Mouse (Mus musculus): ENCODE measurements around the gene Mrpl55. TPM values are rescaled to one million over a fixed set of nuclear protein-coding genes. Genes with fewer than 3 reads are reported as not detected.

Gene Mrpl55
- total and polyA plus RNA-seq, 3 experiments, result 68.5 to 75.5 TPM; not detected in 1

GRCm38 (mm10) chr11:59196230-59196629 lies 6.1 kb upstream of the Mrpl55 start:
- H3K27ac ChIP-seq (ENCODE audit: control insufficient read depth, low read depth, low read length), result no peak overlapping the region

GRCm38 (mm10) chr11:59201216-59202002 lies 877 bp upstream of the Mrpl55 start:
- peak overlapping the region; percentile 69 to 83 for H3K4me3 ChIP-seq (ENCODE audit: control insufficient read depth in 1 of 2, insufficient read depth in 1 of 2, low read depth in 2 of 2, low read length in 2 of 2)
- H3K27ac ChIP-seq (ENCODE audit: control insufficient read depth, low read depth, low read length), result peak overlapping the region; percentile 79
- H3K27me3 ChIP-seq (ENCODE audit: control insufficient read depth in 1 of 2, insufficient read depth in 2 of 2, low read length in 2 of 2), result no peaks in the 10 kb centered on the region
- no peaks in the 10 kb centered on the region for H3K9me3 ChIP-seq (replicated peaks; ENCODE audit: insufficient read depth, low read length)
- peak overlapping the region; percentile 74 for H3K9ac ChIP-seq (ENCODE audit: control insufficient read depth, low read depth, low read length, poor library complexity, severe bottlenecking)
- peaks cover 0 to 7% of the 10 kb centered on the region in 2 experiments; a peak in 3 of 4 replicates for H3K36me3 ChIP-seq (ENCODE audit: control insufficient read depth in 1 of 2, insufficient read depth in 2 of 2, low read length in 2 of 2)
- H3K4me1 ChIP-seq (ENCODE audit: control insufficient read depth in 1 of 2, insufficient read depth in 2 of 2, low read length in 2 of 2), result peaks cover 4% of the 10 kb centered on the region in 2 experiments
- DNase-seq (ENCODE audit: low read depth, low spot score), result peak; percentile 76
- peaks cover 9% of the 10 kb centered on the region; the same call in 1 of the 2 replicates for H3K79me2 ChIP-seq (ENCODE audit: control insufficient read depth, insufficient read depth, low read length, poor library complexity)
- TF ChIP-seq ZKSCAN1 (IDR thresholded peaks at IDR 0.05; ENCODE audit: low read depth, low read length), result no peak
- TF ChIP-seq CHD2 (IDR thresholded peaks at IDR 0.05; ENCODE audit: low read length), result no peak
- no peak for TF ChIP-seq MEF2A (IDR thresholded peaks at IDR 0.05; ENCODE audit: extremely low read depth, insufficient replicate concordance, low read depth, low read length, poor library complexity, severe bottlenecking)
- TF ChIP-seq RAD21 (IDR thresholded peaks at IDR 0.05; ENCODE audit: low read depth, low read length), result no peak
- no peak for TF ChIP-seq RCOR1 (IDR thresholded peaks at IDR 0.05; ENCODE audit: low read depth, low read length)
- 0 out of 2 replicates have a peak, but pooled peaks have one; percentile 43 for TF ChIP-seq MYC (IDR thresholded peaks at IDR 0.05; ENCODE audit: low read depth, low read length)
- no peak for TF ChIP-seq ZC3H11A (IDR thresholded peaks at IDR 0.05; ENCODE audit: low read depth, low read length)
- no peak for TF ChIP-seq SMC3 (IDR thresholded peaks at IDR 0.05; ENCODE audit: low read depth, low read length)
- TF ChIP-seq GABPA (IDR thresholded peaks at IDR 0.05; ENCODE audit: low read depth, low read length), result no peak
- 0 out of 2 replicates have a peak, but pooled peaks have one; percentile 17 for TF ChIP-seq JUND (IDR thresholded peaks at IDR 0.05; ENCODE audit: low read depth, low read length)
- TF ChIP-seq E2F4 (IDR thresholded peaks at IDR 0.05; ENCODE audit: borderline replicate concordance, low read depth, low read length), result no peak
- TF ChIP-seq MAFK (IDR thresholded peaks at IDR 0.05; ENCODE audit: borderline replicate concordance, low read depth, low read length), result no peak
- TF ChIP-seq ETS1 (IDR thresholded peaks at IDR 0.05; ENCODE audit: low read depth, low read length), result peak; percentile 50; the same call in 1 of the 2 replicates
- peak; percentile 69 for TF ChIP-seq SIN3A (IDR thresholded peaks at IDR 0.05; ENCODE audit: low read length)
- 0 out of 4 replicates have a peak, but pooled peaks of 1 of the 2 experiments have one; percentile 22 for TF ChIP-seq EP300 (IDR thresholded peaks at IDR 0.05; ENCODE audit: low read depth in 1 of 2, low read length in 2 of 2)
- TF ChIP-seq GATA1 (IDR thresholded peaks at IDR 0.05; ENCODE audit: low read depth, low read length), result 0 out of 2 replicates have a peak, but pooled peaks have one; percentile 22
- TF ChIP-seq ELF1 (IDR thresholded peaks at IDR 0.05; ENCODE audit: low read depth, low read length), result no peak
- TF ChIP-seq POLR2A (IDR thresholded peaks at IDR 0.05; ENCODE audit: control insufficient read depth in 1 of 2, insufficient read depth in 1 of 2, low read depth in 1 of 2, low read length in 2 of 2, poor library complexity in 1 of 2), result peak in 1 of 2 experiments; percentile 46; a peak in 1 of 4 replicates
- TF ChIP-seq HCFC1 (IDR thresholded peaks at IDR 0.05; ENCODE audit: low read depth, low read length), result 0 out of 2 replicates have a peak, but pooled peaks have one; percentile 34
- TF ChIP-seq ZMIZ1 (IDR thresholded peaks at IDR 0.05; ENCODE audit: low read depth, low read length), result 0 out of 2 replicates have a peak, but pooled peaks have one; percentile 40
- TF ChIP-seq MAX (IDR thresholded peaks at IDR 0.05; ENCODE audit: low read length), result no peak; the same call in 1 of the 2 replicates
- TF ChIP-seq MXI1 (IDR thresholded peaks at IDR 0.05; ENCODE audit: low read depth, low read length), result peak; percentile 79
- no peak for TF ChIP-seq BHLHE40 (IDR thresholded peaks at IDR 0.05; ENCODE audit: borderline replicate concordance, low read depth, low read length)
- peak; percentile 89 for TF ChIP-seq CHD1 (IDR thresholded peaks at IDR 0.05; ENCODE audit: low read depth, low read length)
- 0 out of 2 replicates have a peak, but pooled peaks have one; percentile 18 for TF ChIP-seq MYB (IDR thresholded peaks at IDR 0.05; ENCODE audit: low read depth, low read length)
- TF ChIP-seq MAZ (IDR thresholded peaks at IDR 0.05; ENCODE audit: low read depth, low read length), result no peak
- TF ChIP-seq ZNF384 (IDR thresholded peaks at IDR 0.05; ENCODE audit: low read depth, low read length), result no peak; the same call in 1 of the 2 replicates
- TF ChIP-seq USF2 (IDR thresholded peaks at IDR 0.05; ENCODE audit: borderline replicate concordance in 1 of 2, insufficient read depth in 1 of 2, low read depth in 1 of 2, low read length in 2 of 2), result 0 out of 4 replicates have a peak, but pooled peaks of 1 of the 2 experiments have one; percentile 35

More at GRCm38 (mm10) chr11:59196230-59196629, 6.1 kb upstream of the Mrpl55 start:
- Histone ChIP-seq H3K36me3 (ENCODE audit: control insufficient read depth in 1 of 2, insufficient read depth in 2 of 2, low read length in 2 of 2) (peaks cover 0 to 11% of the 10 kb centered on the region in 2 experiments; a peak in 2 of 4 replicates), H3K9ac (ENCODE audit: control insufficient read depth, low read depth, low read length, poor library complexity, severe bottlenecking) (no peak overlapping the region), H3K27me3 (ENCODE audit: control insufficient read depth in 1 of 2, insufficient read depth in 2 of 2, low read length in 2 of 2) (no peaks in the 10 kb centered on the region), H3K4me3 (ENCODE audit: control insufficient read depth in 1 of 2, insufficient read depth in 1 of 2, low read depth in 2 of 2, low read length in 2 of 2) (no peak overlapping the region), H3K4me1 (ENCODE audit: control insufficient read depth in 1 of 2, insufficient read depth in 2 of 2, low read length in 2 of 2) (peaks cover 5 to 9% of the 10 kb centered on the region in 2 experiments), H3K9me3 (replicated peaks; ENCODE audit: insufficient read depth, low read length) (no peaks in the 10 kb centered on the region), H3K79me2 (ENCODE audit: control insufficient read depth, insufficient read depth, low read length, poor library complexity) (peaks cover 6% of the 10 kb centered on the region)
- DNase-seq (ENCODE audit: low read depth, low spot score), result no peak
- TF ChIP-seq TAL1 (IDR thresholded peaks at IDR 0.05; ENCODE audit: low read length), result no peak
